Comparison of ENCODE assay signal across 8 mouse cellular contexts in genomic region chr8:4259125-4259804, GRCm38 (mm10). TPM values are rescaled to one million over a fixed set of nuclear protein-coding genes. Genes with fewer than 3 reads are reported as not detected.
DNase-seq lines count a peak whose midpoint lies in the region; ATAC-seq lines count a peak whose summit lies in the region.

TSS of gene Ctxn1 (minus strand) at chr8:4259274.

- intact Hi-C loops in gastrocnemius, postnatal 14 days (cut with DNase I; ENCODE audit: low total_unique reads) = no loop called here
- intact Hi-C loops in left cerebral cortex, postnatal 14 days (cut with DNase I) = loop anchor here (2.0 kb wide), 1 partner anchor 20 kb away; the partner anchor contains the start of genes Gm49320 and Map2k7

- ATAC-seq in inflammation-experienced regulatory T-cells, adult 6 months = peak; percentile 95

- DNase-seq in adrenal gland, adult 18-20 months (ENCODE audit: low spot score in 2 of 2) = peak; percentile 98
- DNase-seq in embryo, embryonic 10 days (ENCODE audit: low spot score) = peak; percentile 92
- DNase-seq in gastrocnemius, postnatal 14 days = peak; percentile 92
- peak; percentile 90 to 93 for DNase-seq in left cerebral cortex, postnatal 14 days (ENCODE audit: low spot score in 2 of 2)
- DNase-seq in mesoderm, embryonic 11.5 days (ENCODE audit: low read depth, low spot score) = peak; percentile 94
- peak; percentile 94 for DNase-seq in right cerebral cortex, postnatal 25 days
- peak; percentile 91 to 98 for DNase-seq in urinary bladder, postnatal 4 days (ENCODE audit: low spot score in 2 of 2)

RNA-seq across cellular contexts. Expression of gene Ctxn1, which starts in this region (rescaled TPM):
- total RNA-seq in adrenal gland, adult 18-20 months (2021) = 1 to 10 TPM; 6.4 to 7.8 TPM
- 1 to 10 TPM; 1.4 to 2.5 TPM for total RNA-seq in gastrocnemius, postnatal 14 days (2021)
- polyA plus RNA-seq in inflammation-experienced regulatory T-cells, adult 6 months (2017; shearing (Covaris generic)) = under 1 TPM in 2 of 3 experiments, not detected in 1; 0.74 to 0.89 TPM
- 100 to 1,000 TPM; 590 to 595 TPM for total RNA-seq in left cerebral cortex, postnatal 14 days (2021)

Comparison
In these comparisons a context has a peak if more than half of its experiments do, and no peak if none do; other contexts are left out.
1. Peak in every context shown above with its lines: DNase-seq and ATAC-seq.
2. RNA of gene Ctxn1 (total RNA-seq): 590 to 595 TPM in left cerebral cortex, postnatal 14 days; 6.4 to 7.8 TPM in adrenal gland, adult 18-20 months and 1.4 to 2.5 TPM in gastrocnemius, postnatal 14 days; every median in the first group is over 10 times any median in the second.
3. Peak in ATAC-seq in inflammation-experienced regulatory T-cells, adult 6 months; RNA of the gene not detected or under 1 TPM.